Mouse (Mus musculus) liver, embryonic 16.5 days (tissue): ENCODE data around the gene Zfp768. TPM values are rescaled to one million over a fixed set of nuclear protein-coding genes. Genes with fewer than 3 reads are reported as not detected.
"Not testable (repeated sequence)": the region's sequence is repeated elsewhere in the genome, so short reads cannot be mapped to it uniquely, and the experiment has no call there.

Source experiments
- ATAC-seq: fragments of 200-750 bp; cut with Nextera tagmentation; 2 replicates; pipeline ENCODE4 v1.8.0; 2017; ENCODE audit warnings: low read depth, mild to moderate bottlenecking, moderate number of reproducible peaks, moderate library complexity
- H3K27ac ChIP-seq: fragments of 300-500 bp; sonication (generic); 2 replicates; pipeline ENCODE4 v1.5.1; 2014; ENCODE audit warnings: mild to moderate bottlenecking, low read length
- H3K27me3 ChIP-seq: fragments of 300-500 bp; sonication (generic); 2 replicates; pipeline ENCODE4 v1.6.1; 2014; ENCODE audit warnings: low read depth, low read length, mixed read lengths; ENCODE audit not compliant: control insufficient read depth, insufficient read depth
- H3K36me3 ChIP-seq: fragments of 300-500 bp; sonication (generic); 2 replicates; pipeline ENCODE4 v1.6.1; 2014; ENCODE audit warnings: mild to moderate bottlenecking; ENCODE audit not compliant: control insufficient read depth, insufficient read depth
- H3K4me1 ChIP-seq: fragments of 300-500 bp; sonication (generic); 2 replicates; pipeline ENCODE4 v1.6.1; 2014; ENCODE audit warnings: low read depth, low read length, mixed read lengths; ENCODE audit not compliant: control insufficient read depth
- H3K4me2 ChIP-seq: fragments of 300-500 bp; sonication (generic); 2 replicates; pipeline ENCODE4 v1.6.1; 2014; ENCODE audit warnings: low read depth, low read length, mixed read lengths
- H3K4me3 ChIP-seq: fragments of 300-500 bp; sonication (generic); 2 replicates; pipeline ENCODE4 v1.5.1; 2014; ENCODE audit warnings: low read depth, mild to moderate bottlenecking, low read length
- H3K9ac ChIP-seq: fragments of 300-500 bp; sonication (generic); 2 replicates; pipeline ENCODE4 v1.6.1; 2014; ENCODE audit warnings: low read depth, low read length
- H3K9me3 ChIP-seq: fragments of 300-500 bp; sonication (generic); replicated peaks from 2 replicates; pipeline ENCODE4 v1.6.1; 2016; ENCODE audit warnings: low read length; ENCODE audit not compliant: control insufficient read depth
- WGBS: fragments of 180-500 bp; shearing (Covaris S2); extraction: QIAGEN DNeasy Blood & Tissue Kit; methylation state at CpG from one replicate; pipeline ENCODE4 v1.1.7; 2014; ENCODE audit not compliant: insufficient replicate concordance; 5-methylcytosine and 5-hydroxymethylcytosine counted together
- polyA plus RNA-seq: library from polyadenylated mRNA; unstranded; fragments of >200 nt; fragmentation: Nextera tagmentation; extraction: Ambion mirVana; gene quantifications from 2 replicates; pipeline ENCODE4 v1.2.1, GENCODE M21; 2015

The Zfp768 gene
- 4.1 and 4.2 TPM in 2 replicates for polyA plus RNA-seq

DNA sequence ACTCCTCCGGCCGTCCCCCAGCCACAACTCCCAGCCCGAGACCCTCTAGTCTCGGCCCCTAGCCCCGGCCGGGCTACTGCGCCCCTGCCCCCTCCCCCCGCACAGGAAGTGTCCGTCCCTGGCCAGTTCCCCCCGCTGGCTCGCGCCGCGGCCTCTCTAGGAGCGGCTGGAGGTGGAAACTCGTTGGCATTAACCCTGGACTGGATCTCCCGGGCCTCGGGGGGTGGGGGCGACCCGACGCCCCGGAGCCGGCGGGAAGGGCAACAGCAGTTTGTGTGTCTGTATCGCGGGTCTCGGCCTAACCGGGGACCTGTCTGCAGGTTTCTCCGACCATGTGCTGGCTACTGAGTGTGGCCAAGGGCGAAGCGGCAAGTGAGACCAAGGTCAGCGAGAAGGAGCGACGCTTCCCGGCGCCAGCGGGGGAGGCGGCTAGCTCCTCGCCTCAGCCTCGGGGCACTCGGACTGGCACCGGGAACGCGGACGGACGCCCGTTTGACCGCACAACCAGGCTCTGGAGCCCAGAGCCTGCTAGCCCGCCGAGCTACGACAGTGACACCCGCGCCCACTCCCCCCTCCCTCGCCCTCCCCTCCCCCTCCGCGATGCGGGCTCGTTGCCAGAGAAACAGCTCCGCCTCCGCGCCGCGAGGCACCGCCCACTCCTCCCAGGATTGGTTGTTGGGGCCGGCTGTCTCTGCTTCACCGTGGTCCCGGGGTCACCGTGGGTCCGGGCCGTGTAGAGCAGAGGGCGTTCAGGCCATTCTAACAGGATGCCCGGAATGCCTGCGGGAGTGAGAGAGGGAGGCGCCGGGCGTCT, at the start of gene Zfp768:
Gene Zfp768, minus strand, starts transcription at position 78 of the 814 bp plus-strand sequence.
- Histone ChIP-seq H3K9me3 (no peaks in the 10 kb centered on the region), H3K4me3 (peak within 1 kb of the TSS; percentile 79), H3K4me2 (peak within 1 kb of the TSS; percentile 98), H3K27ac (peak within 1 kb of the TSS; percentile 79), H3K4me1 (peaks cover 21% of the 10 kb centered on the region), H3K36me3 (no peaks in the 10 kb centered on the region; the same call in 1 of the 2 replicates), H3K9ac (peak within 1 kb of the TSS; percentile 80), H3K27me3 (no peaks in the 10 kb centered on the region)
- ATAC-seq, result peak; percentile 89
- WGBS, result under 1% methylated on average over 59 of the region's 76 CpGs

- Histone ChIP-seq H3K27ac (no peak overlapping the region), H3K9me3 (no peaks in the 10 kb centered on the region), H3K4me2 (peak overlapping the region; percentile 70), H3K9ac (peak overlapping the region; percentile 15), H3K27me3 (no peaks in the 10 kb centered on the region), H3K36me3 (no peaks in the 10 kb centered on the region), H3K4me3 (peak overlapping the region; percentile 76), H3K4me1 (peaks cover 10% of the 10 kb centered on the region)
- no peak for ATAC-seq
- WGBS, result 6% methylated on average over 7 of the region's 7 CpGs
Observed at GRCm38 (mm10) chr7:127393944-127394333, 48.5 kb upstream of the Zfp768 start.

DNA sequence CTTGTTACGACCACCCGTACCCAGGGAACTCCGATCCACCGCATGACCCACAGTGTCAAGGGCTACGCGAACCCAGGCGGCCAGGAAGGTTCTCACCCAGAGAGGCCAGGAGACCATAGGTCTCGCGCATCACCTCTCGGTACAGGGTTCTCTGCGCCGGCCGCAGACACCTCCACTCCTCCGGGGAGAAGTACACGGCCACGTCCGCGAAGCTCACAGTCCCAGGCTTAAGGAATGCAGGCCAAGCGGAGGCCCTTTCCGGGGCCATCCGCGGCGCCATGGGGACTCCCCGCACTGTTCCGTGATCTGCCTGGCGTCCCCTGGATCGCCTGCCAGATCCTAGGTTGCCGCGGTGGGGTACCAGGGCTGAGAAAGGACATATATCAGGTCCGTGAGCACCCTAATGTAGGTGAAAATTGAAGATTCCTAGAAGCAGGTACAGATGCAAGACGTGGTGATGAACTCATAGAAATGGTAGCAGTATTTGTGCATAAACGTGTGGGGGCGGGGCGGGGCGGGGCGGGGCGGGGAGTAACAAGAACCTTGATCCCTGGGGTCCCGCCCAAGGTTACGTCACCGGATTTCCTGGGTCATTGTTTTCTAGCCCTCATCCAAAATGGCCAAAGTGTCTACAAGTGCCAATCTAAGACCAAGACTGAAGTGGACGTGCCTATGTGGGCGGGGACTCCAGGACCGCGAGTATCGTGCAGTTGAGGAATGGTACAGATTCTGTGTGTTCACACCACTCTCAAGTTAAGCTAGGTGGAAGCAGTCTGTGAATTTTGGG, 48.0 kb upstream of the Zfp768 start, which contains the start of gene E430018J23Rik:
Gene E430018J23Rik, minus strand, starts transcription at position 473 of the 787 bp plus-strand sequence.
- H3K27ac ChIP-seq, result peak within 1 kb of the TSS; percentile 83
- under 1% methylated on average over 45 of the region's 45 CpGs for WGBS
- H3K9me3 ChIP-seq, result no peaks in the 10 kb centered on the region
- H3K9ac ChIP-seq, result peak within 1 kb of the TSS; percentile 75
- H3K4me2 ChIP-seq, result peak within 1 kb of the TSS; percentile 70
- no peaks in the 10 kb centered on the region for H3K27me3 ChIP-seq
- peak; percentile 92 for ATAC-seq
- H3K4me1 ChIP-seq, result peaks cover 10% of the 10 kb centered on the region
- H3K36me3 ChIP-seq, result no peaks in the 10 kb centered on the region
- H3K4me3 ChIP-seq, result peak within 1 kb of the TSS; percentile 76

DNA sequence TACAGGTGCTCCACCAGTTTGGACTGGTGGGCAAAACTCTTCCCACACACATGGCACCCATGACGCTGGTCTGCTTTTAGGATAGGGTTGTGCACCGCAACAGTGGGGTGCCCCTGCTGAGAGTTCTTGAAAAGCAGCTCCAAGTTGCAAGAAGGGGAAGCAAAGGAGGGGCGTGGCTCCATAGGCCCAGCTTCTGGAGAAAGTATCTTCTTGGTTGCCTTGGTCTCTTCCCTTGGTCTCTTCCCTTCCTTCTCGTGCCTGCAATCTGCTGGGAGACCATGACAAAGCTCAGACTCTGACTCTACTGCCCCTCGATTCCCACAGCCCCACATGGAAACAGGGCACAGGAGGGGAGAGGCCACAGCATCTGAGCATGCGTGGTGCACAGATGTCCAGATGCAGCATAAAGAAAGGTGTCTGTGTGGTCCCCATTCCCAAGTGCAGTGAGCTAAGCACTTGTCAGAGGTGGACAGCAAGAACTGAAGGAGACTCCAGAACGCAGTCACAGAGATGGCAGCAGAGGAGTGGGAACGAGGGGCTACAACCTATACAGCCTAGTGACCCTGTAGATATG, 46.9 kb upstream of the Zfp768 start:
- H3K9ac ChIP-seq, result peak overlapping the region; percentile 75
- H3K4me1 ChIP-seq, result peaks cover 10% of the 10 kb centered on the region
- H3K4me2 ChIP-seq, result peak overlapping the region; percentile 70
- peak overlapping the region; percentile 76 for H3K4me3 ChIP-seq
- H3K27me3 ChIP-seq, result no peaks in the 10 kb centered on the region
- no peaks in the 10 kb centered on the region for H3K36me3 ChIP-seq
- no peaks in the 10 kb centered on the region for H3K9me3 ChIP-seq
- no peak overlapping the region for H3K27ac ChIP-seq
- no peak for ATAC-seq
- 57% methylated on average over 8 of the region's 8 CpGs for WGBS

DNA sequence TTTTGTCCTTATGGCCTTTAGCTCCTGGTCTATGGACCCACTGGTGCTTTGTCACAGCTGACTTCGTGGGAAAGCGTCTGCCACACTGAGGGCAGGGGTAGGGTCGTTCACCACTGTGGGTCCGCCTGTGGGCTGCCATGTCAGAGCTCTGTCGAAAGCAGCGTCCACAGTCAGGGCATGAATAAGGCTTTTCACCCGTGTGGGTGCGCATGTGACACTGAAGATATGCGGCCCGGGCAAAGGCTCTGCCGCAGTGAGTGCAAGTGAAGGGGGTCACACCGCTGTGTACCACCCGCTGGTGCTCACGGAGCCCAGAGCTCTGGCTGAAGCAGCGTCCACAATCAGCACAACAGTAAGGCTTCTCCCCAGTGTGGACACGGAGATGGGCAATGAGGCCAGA, 46.1 kb upstream of the Zfp768 start:
- Histone ChIP-seq H3K27me3 (no peaks in the 10 kb centered on the region), H3K9ac (no peak overlapping the region), H3K36me3 (no peaks in the 10 kb centered on the region), H3K9me3 (no peaks in the 10 kb centered on the region), H3K4me3 (no peak overlapping the region), H3K27ac (no peak overlapping the region), H3K4me2 (no peak overlapping the region), H3K4me1 (peaks cover 10% of the 10 kb centered on the region)
- WGBS, result 89% methylated on average over 16 of the region's 16 CpGs
- ATAC-seq, result no peak

GRCm38 (mm10) chr7:127390306-127390705, 44.9 kb upstream of the Zfp768 start:
- no peak overlapping the region for H3K4me2 ChIP-seq
- H3K27me3 ChIP-seq, result no peaks in the 10 kb centered on the region
- H3K9me3 ChIP-seq, result no peaks in the 10 kb centered on the region
- no peak for ATAC-seq
- WGBS, result 71% methylated on average over 7 of the region's 7 CpGs
- H3K27ac ChIP-seq, result no peak overlapping the region
- H3K36me3 ChIP-seq, result no peaks in the 10 kb centered on the region
- H3K4me3 ChIP-seq, result no peak overlapping the region
- no peak overlapping the region for H3K9ac ChIP-seq
- H3K4me1 ChIP-seq, result peaks cover 10% of the 10 kb centered on the region

DNA sequence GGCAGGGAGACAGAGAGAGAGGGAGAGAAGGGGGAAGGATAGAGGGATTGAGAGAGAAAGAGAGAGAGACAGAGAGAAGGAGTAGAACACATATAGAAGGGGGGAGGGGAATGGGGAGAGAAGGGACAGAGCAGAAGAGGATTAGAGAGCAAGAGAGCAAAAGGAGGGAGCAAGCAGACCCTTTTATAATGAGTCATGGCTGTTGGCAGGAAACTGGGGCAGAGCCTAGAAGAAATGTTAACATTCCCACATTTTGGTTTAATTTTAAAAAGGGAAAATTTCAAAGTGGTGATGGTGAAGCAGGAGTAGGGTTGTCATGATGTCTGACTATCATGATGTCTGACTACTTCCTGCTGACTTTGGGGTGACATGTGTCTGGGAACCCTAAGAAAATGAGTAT, 42.8 kb upstream of the Zfp768 start:
- H3K27ac ChIP-seq, ATAC-seq: not testable (repeated sequence)

GRCm38 (mm10) chr7:127386641-127387392, 41.4 kb upstream of the Zfp768 start, which contains the start of gene 9130019O22Rik:
Gene 9130019O22Rik (minus strand): TSS chr7:127387166.
- Histone ChIP-seq H3K27ac (peak within 1 kb of the TSS; percentile 66), H3K9me3 (no peaks in the 10 kb centered on the region; the same call in 1 of the 2 replicates), H3K27me3 (no peaks in the 10 kb centered on the region), H3K4me3 (peak within 1 kb of the TSS; percentile 72), H3K4me2 (peak within 1 kb of the TSS; percentile 84), H3K9ac (peak within 1 kb of the TSS; percentile 76), H3K4me1 (no peaks in the 10 kb centered on the region), H3K36me3 (no peaks in the 10 kb centered on the region)
- 10% methylated on average over 38 of the region's 38 CpGs for WGBS
- peak; percentile 88 for ATAC-seq

More for the DNA sequence above, 42.8 kb upstream of the Zfp768 start:
- H3K4me1 ChIP-seq, H3K9me3 ChIP-seq, H3K36me3 ChIP-seq, H3K4me3 ChIP-seq, H3K27me3 ChIP-seq, H3K9ac ChIP-seq, H3K4me2 ChIP-seq: not testable (repeated sequence)
